ENCODE assay signal across 18 mouse cellular contexts in genomic region chr12:105554151-105554772, GRCm38 (mm10). TPM values are rescaled to one million over a fixed set of nuclear protein-coding genes. Genes with fewer than 3 reads are reported as not detected.
DNase-seq lines count a peak whose midpoint lies in the region; ATAC-seq and TF ChIP-seq lines count a peak whose summit lies in the region.
"Had no signal": no experiment of that assay in that cellular context is flagged by ENCODE, and none has a peak within 500 bp of the region (broad histone marks: within the 10 kb centered on the region; RNA-seq: fewer than 3 reads in every experiment).

No protein-coding gene starts in this region.

- H3K36me3 ChIP-seq in heart, embryonic 12.5 days = no peaks in the 10 kb centered on the region
- H3K36me3 ChIP-seq in lung, embryonic 14.5 days (ENCODE audit: insufficient read depth) = no peaks in the 10 kb centered on the region
- H3K36me3 ChIP-seq in heart, embryonic 16.5 days (ENCODE audit: control insufficient read depth, insufficient read depth) = no peaks in the 10 kb centered on the region
- H3K36me3 ChIP-seq: hindbrain, embryonic 12.5 days; limb, embryonic 15.5 days; lung, embryonic 15.5 days; midbrain, embryonic 15.5 days had no signal

- intact Hi-C loops in heart, postnatal 14 days (cut with DNase I) = no loop called here

- H3K4me3 ChIP-seq in heart, embryonic 12.5 days = no peak overlapping the region
- H3K4me3 ChIP-seq in lung, embryonic 14.5 days (ENCODE audit: low read depth, low read length) = no peak overlapping the region
- no peak overlapping the region for H3K4me3 ChIP-seq in heart, embryonic 16.5 days (ENCODE audit: low read length)
- H3K4me3 ChIP-seq: hindbrain, embryonic 12.5 days; limb, embryonic 15.5 days; lung, embryonic 15.5 days; midbrain, embryonic 15.5 days had no signal

- H3K9ac ChIP-seq in heart, embryonic 12.5 days = no peak overlapping the region
- no peak overlapping the region for H3K9ac ChIP-seq in lung, embryonic 14.5 days
- H3K9ac ChIP-seq in heart, embryonic 16.5 days (ENCODE audit: low read length) = no peak overlapping the region
- H3K9ac ChIP-seq: hindbrain, embryonic 12.5 days; limb, embryonic 15.5 days; lung, embryonic 15.5 days; midbrain, embryonic 15.5 days had no signal

- H3K27ac ChIP-seq in heart, embryonic 12.5 days (ENCODE audit: poor library complexity, severe bottlenecking) = peak overlapping the region; percentile 83
- H3K27ac ChIP-seq in lung, embryonic 14.5 days (ENCODE audit: low read depth) = no peak overlapping the region
- H3K27ac ChIP-seq in heart, embryonic 16.5 days (ENCODE audit: low read length) = peak overlapping the region; percentile 23; the same call in 1 of the 2 replicates
- H3K27ac ChIP-seq: hindbrain, embryonic 12.5 days; limb, embryonic 15.5 days; lung, embryonic 15.5 days; midbrain, embryonic 15.5 days had no signal

- WGBS in heart, embryonic 12.5 days = 35% methylated on average over 8 of the region's 8 CpGs
- WGBS in lung, embryonic 14.5 days = 51% methylated on average over 8 of the region's 8 CpGs
- 32% methylated on average over 8 of the region's 8 CpGs for WGBS in heart, embryonic 16.5 days

- no peak overlapping the region for H3K4me2 ChIP-seq in heart, embryonic 12.5 days
- H3K4me2 ChIP-seq in lung, embryonic 14.5 days = no peak overlapping the region
- H3K4me2 ChIP-seq in heart, embryonic 16.5 days (ENCODE audit: low read depth, low read length) = 0 out of 2 replicates have a peak overlapping the region, but pooled peaks have one; percentile 13
- H3K4me2 ChIP-seq: hindbrain, embryonic 12.5 days; limb, embryonic 15.5 days; lung, embryonic 15.5 days; midbrain, embryonic 15.5 days had no signal

- TF ChIP-seq CTCF in lung, embryonic 14.5 days (IDR thresholded peaks at IDR 0.05; ENCODE audit: low read depth) = no peak

- peaks cover 56% of the 10 kb centered on the region for H3K4me1 ChIP-seq in heart, embryonic 12.5 days (replicated peaks)
- H3K4me1 ChIP-seq in lung, embryonic 14.5 days (ENCODE audit: insufficient read depth) = peaks cover 16% of the 10 kb centered on the region
- peaks cover 47% of the 10 kb centered on the region for H3K4me1 ChIP-seq in heart, embryonic 16.5 days (ENCODE audit: control insufficient read depth, insufficient read depth, low read length)
- H3K4me1 ChIP-seq: hindbrain, embryonic 12.5 days; midbrain, embryonic 15.5 days had no signal

- H3K27me3 ChIP-seq in heart, embryonic 12.5 days (replicated peaks) = no peaks in the 10 kb centered on the region
- no peaks in the 10 kb centered on the region for H3K27me3 ChIP-seq in lung, embryonic 14.5 days (ENCODE audit: insufficient read depth, low read length)
- no peaks in the 10 kb centered on the region for H3K27me3 ChIP-seq in heart, embryonic 16.5 days (ENCODE audit: control insufficient read depth, insufficient read depth, low read length)
- H3K27me3 ChIP-seq: hindbrain, embryonic 12.5 days; limb, embryonic 15.5 days; lung, embryonic 15.5 days; midbrain, embryonic 15.5 days had no signal

- ATAC-seq in heart, embryonic 12.5 days (ENCODE audit: insufficient number of reproducible peaks, low FRiP score) = peak; percentile 23; the same call in 1 of the 2 replicates
- peak; percentile 32; the same call in 1 of the 2 replicates for ATAC-seq in lung, embryonic 14.5 days (ENCODE audit: insufficient read depth)
- no peak for ATAC-seq in heart, embryonic 16.5 days (replicated peaks; ENCODE audit: extremely low read depth, insufficient read depth, low FRiP score)
- ATAC-seq: forebrain, embryonic 16.5 days; midbrain, embryonic 15.5 days had no signal

- no peak for DNase-seq in heart, postnatal 14 days
- DNase-seq in lung, embryonic 14.5 days = no peak
- no peak for DNase-seq in lung, postnatal 14 days
- peak; percentile 53 to 58 for DNase-seq in lung, postnatal 4 days
- DNase-seq in yolk sac, embryonic 10.5 days (ENCODE audit: low spot score) = no peak
- DNase-seq in cerebellum, postnatal 4 days (ENCODE audit: low spot score in 2 of 2) = no peak
- DNase-seq: cerebellum, adult 9-11 months had no signal

- no peaks in the 10 kb centered on the region for H3K9me3 ChIP-seq in heart, embryonic 12.5 days (replicated peaks)
- H3K9me3 ChIP-seq in lung, embryonic 14.5 days (ENCODE audit: low read depth, low read length) = no peaks in the 10 kb centered on the region
- no peaks in the 10 kb centered on the region for H3K9me3 ChIP-seq in heart, embryonic 16.5 days (replicated peaks; ENCODE audit: control insufficient read depth, low read length)
- H3K9me3 ChIP-seq: hindbrain, embryonic 12.5 days; limb, embryonic 15.5 days; lung, embryonic 15.5 days; midbrain, embryonic 15.5 days had no signal

RNA-seq across cellular contexts. Expression of gene Bdkrb2, which starts 8.8 kb away (rescaled TPM):
- 1.5 and 1.6 TPM in 2 replicates for polyA plus RNA-seq in heart, embryonic 12.5 days (2016; fragmentation: Nextera tagmentation; extraction: Ambion mirVana)
- total RNA-seq in heart, postnatal 14 days (2021) = 1 to 10 TPM; 1.6 TPM
- 0.09 and 0.21 TPM in 2 replicates for polyA plus RNA-seq in lung, embryonic 14.5 days (2014; fragmentation: Nextera tagmentation; extraction: Ambion mirVana)
- 1.2 and 1.4 TPM in 2 replicates for polyA plus RNA-seq in heart, embryonic 16.5 days (2015; fragmentation: Nextera tagmentation; extraction: Ambion mirVana)

RNA-seq across cellular contexts. Expression of gene Bdkrb1, which starts 48.6 kb away (rescaled TPM):
- polyA plus RNA-seq in heart, embryonic 12.5 days (2016; fragmentation: Nextera tagmentation; extraction: Ambion mirVana) = not detected in 2 replicates
- total RNA-seq in heart, postnatal 14 days (2021) = not detected
- polyA plus RNA-seq in lung, embryonic 14.5 days (2014; fragmentation: Nextera tagmentation; extraction: Ambion mirVana) = not detected in 2 replicates
- polyA plus RNA-seq in heart, embryonic 16.5 days (2015; fragmentation: Nextera tagmentation; extraction: Ambion mirVana) = not detected in 2 replicates
- total RNA-seq: adrenal gland, postnatal 36 days; layer of hippocampus, postnatal 10 days; left cerebral cortex, postnatal 14 days had no signal
- polyA plus RNA-seq: forebrain, embryonic 16.5 days; hindbrain, embryonic 12.5 days; intestine, embryonic 14.5 days; limb, embryonic 15.5 days had no signal

Comparison
In these comparisons a context has a peak if more than half of its experiments do, and no peak if none do; other contexts are left out.
1. DNase-seq: peak in lung, postnatal 4 days (2 of 2); none in heart, postnatal 14 days (0 of 2), lung, embryonic 14.5 days (single experiment), lung, postnatal 14 days (single experiment), yolk sac, embryonic 10.5 days (single experiment) and cerebellum, postnatal 4 days (0 of 2).